Mouse (Mus musculus) MEL (cell line): Measurements from ENCODE around the gene Wdr5.

Experiments used
- CTCF ChIP-seq, 3 experiments: IDR thresholded peaks in 2 of 3; conservative IDR thresholded peaks in 1 of 3; 2 replicates each; pipeline ENCODE4 v1.5.1; 2011 to 2012; ENCODE audit warnings: low read length in 3 of 3, low read depth in 2 of 3, mild to moderate bottlenecking in 2 of 3, improper control_type of control experiment in 1 of 3, inconsistent platforms in 1 of 3, mixed read lengths in 1 of 3, moderate library complexity in 1 of 3; ENCODE audit not compliant: control insufficient read depth in 1 of 3, insufficient read depth in 1 of 3, poor library complexity in 1 of 3, severe bottlenecking in 1 of 3
- RAD21 ChIP-seq: IDR thresholded peaks from 2 replicates; pipeline ENCODE4 v1.6.1; 2011; ENCODE audit warnings: mild to moderate bottlenecking, low read depth, low read length, improper control_type of control experiment

DNA sequence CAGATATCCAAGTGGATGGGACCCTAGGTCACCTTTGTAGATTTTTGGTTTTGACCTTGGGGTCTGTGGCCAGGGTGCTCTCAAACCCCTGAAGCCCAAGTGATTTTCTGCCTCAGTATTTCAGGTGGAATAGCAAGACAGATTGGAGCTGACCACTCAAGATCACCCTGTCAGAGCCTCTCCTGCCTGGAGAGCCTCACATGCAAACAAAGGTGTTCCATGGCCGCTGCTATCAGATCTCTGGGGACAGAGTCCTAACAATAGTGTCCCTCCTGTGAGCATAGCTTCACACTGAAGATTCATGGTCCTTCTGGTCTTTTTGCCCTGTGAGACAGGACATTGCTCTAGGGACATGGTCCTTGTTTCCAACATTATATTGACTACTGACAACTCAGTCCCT lies 46.2 kb downstream of the Wdr5 start:
- TF ChIP-seq RAD21 (no peak), CTCF (IDR thresholded peaks at IDR 0.05 in 2 of 3, conservative IDR thresholded peaks at IDR 0.05 in 1 of 3; ENCODE audit: control insufficient read depth in 1 of 3, insufficient read depth in 1 of 3, low read depth in 2 of 3, low read length in 3 of 3, poor library complexity in 1 of 3, severe bottlenecking in 1 of 3) (no peak)
